Mouse (Mus musculus): ENCODE results near the gene Mrgbp. TPM values are rescaled to one million over a fixed set of nuclear protein-coding genes. Genes with fewer than 3 reads are reported as not detected.

Mrgbp gene
- polyA plus RNA-seq (2012; rRNA removed) = 52.6 and 61.4 TPM in 2 replicates

DNA sequence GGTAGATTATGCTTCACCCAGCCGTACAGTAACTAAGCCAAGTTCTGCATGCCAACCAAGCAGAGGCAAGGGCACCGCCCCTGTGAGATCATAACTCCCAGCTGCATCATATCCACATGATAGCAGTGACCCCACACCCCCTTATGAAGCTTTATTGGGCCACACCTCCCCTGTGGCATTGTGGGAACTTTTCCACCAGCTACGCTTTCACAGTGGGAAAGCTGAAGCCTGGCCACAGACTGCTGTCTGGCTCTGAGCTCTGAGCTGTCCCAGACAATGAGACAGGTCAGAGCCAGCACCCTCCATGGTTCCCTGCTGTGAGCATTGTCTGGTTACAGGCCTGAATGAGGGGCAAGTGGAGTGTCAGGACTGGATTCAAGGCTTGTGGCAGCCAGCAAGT, at the start of gene Mrgbp:
Gene Mrgbp, plus strand, starts transcription at position 303 of the 400 bp plus-strand sequence.

GRCm38 (mm10) chr2:180589123-180589831, 8.2 kb downstream of the Mrgbp start, which contains the start of gene Ogfr:
Gene Ogfr (plus strand): TSS chr2:180589245.

DNA sequence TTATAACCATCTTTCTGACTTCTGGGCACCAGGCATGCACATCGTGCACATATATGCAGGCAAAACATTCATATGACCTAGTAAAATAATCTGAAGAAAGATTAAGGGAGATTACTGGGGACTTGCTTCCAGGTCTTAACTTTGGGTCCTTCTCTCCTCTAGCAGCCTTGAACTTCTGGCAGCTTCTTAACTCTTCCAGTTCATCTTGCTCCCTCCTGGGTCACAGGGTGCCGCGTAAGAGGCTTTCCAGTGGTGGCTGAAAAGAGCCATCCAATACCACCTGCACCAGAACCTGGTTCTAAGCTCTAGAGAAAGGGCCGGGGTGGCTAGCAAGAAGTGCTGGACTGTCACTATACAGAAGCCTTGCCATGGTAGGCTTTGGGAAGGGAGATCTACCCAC, 16.4 kb downstream of the Mrgbp start, which contains the start of gene Col9a3:
Gene Col9a3, plus strand, starts transcription at position 301 of the 400 bp plus-strand sequence.

Other genes starting within 250 kb of the Mrgbp start
- 0.47 and 1.9 TPM in 2 replicates for gene Gata5, start 246.6 kb upstream of the Mrgbp start, polyA plus RNA-seq (2012; rRNA removed)
- gene Slco4a1, start 125.1 kb upstream of the Mrgbp start, polyA plus RNA-seq (2012; rRNA removed) = 3.9 and 4.9 TPM in 2 replicates
- gene Ntsr1, start 81.3 kb upstream of the Mrgbp start, polyA plus RNA-seq (2012; rRNA removed) = 0.12 and 0.67 TPM in 2 replicates
- gene Ogfr, start 7.9 kb downstream of the Mrgbp start, polyA plus RNA-seq (2012; rRNA removed) = 111 and 118 TPM in 2 replicates
- gene Col9a3, start 16.5 kb downstream of the Mrgbp start, polyA plus RNA-seq (2012; rRNA removed) = 13.4 and 32.4 TPM in 2 replicates
- gene Tcfl5, start 61.4 kb downstream of the Mrgbp start, polyA plus RNA-seq (2012; rRNA removed) = 0.97 and 1.1 TPM in 2 replicates
- gene Dido1, start 128.7 kb downstream of the Mrgbp start, polyA plus RNA-seq (2012; rRNA removed) = 39.2 and 44.3 TPM in 2 replicates
- 49.7 and 60.5 TPM in 2 replicates for gene Gid8, start 128.8 kb downstream of the Mrgbp start, polyA plus RNA-seq (2012; rRNA removed)
- gene Slc17a9, start 144.0 kb downstream of the Mrgbp start, polyA plus RNA-seq (2012; rRNA removed) = 0.84 and 1.2 TPM in 2 replicates
- gene Bhlhe23, start 195.6 kb downstream of the Mrgbp start, polyA plus RNA-seq (2012; rRNA removed) = 4.4 and 9.2 TPM in 2 replicates

Measured in central nervous system, embryonic 11.5 days (tissue).